Mouse (Mus musculus): ENCODE results near the gene Supt20.

Supt20 gene

GRCm38 (mm10) chr3:54692202-54693055, at the start of gene Supt20:
Gene Supt20, plus strand, starts transcription at chr3:54692807.
- DNase-seq (ENCODE audit: low read depth, low spot score): peak; percentile 99

GRCm38 (mm10) chr3:54642851-54643250, 49.8 kb upstream of the Supt20 start:
- DNase-seq (ENCODE audit: low read depth, low spot score): no peak

- no peak for DNase-seq (ENCODE audit: low read depth, low spot score)
These were observed 45.0 kb upstream of the Supt20 start for GRCm38 (mm10) chr3:54647583-54647982.

- no peak for DNase-seq (ENCODE audit: low read depth, low spot score)
These were observed 41.0 kb upstream of the Supt20 start for GRCm38 (mm10) chr3:54651576-54651975.

GRCm38 (mm10) chr3:54654169-54654568, 38.4 kb upstream of the Supt20 start:
- no peak for DNase-seq (ENCODE audit: low read depth, low spot score)

GRCm38 (mm10) chr3:54657090-54657489, 35.5 kb upstream of the Supt20 start:
- DNase-seq (ENCODE audit: low read depth, low spot score): no peak

- no peak for DNase-seq (ENCODE audit: low read depth, low spot score)
These were observed 34.5 kb upstream of the Supt20 start for GRCm38 (mm10) chr3:54657888-54658626.

GRCm38 (mm10) chr3:54659736-54660135, 32.9 kb upstream of the Supt20 start:
- DNase-seq (ENCODE audit: low read depth, low spot score): no peak

- no peak for DNase-seq (ENCODE audit: low read depth, low spot score)
These were observed 30.2 kb upstream of the Supt20 start for GRCm38 (mm10) chr3:54662411-54662810.

GRCm38 (mm10) chr3:54668141-54668540, 24.5 kb upstream of the Supt20 start:
- no peak for DNase-seq (ENCODE audit: low read depth, low spot score)

GRCm38 (mm10) chr3:54668722-54669121, 23.9 kb upstream of the Supt20 start:
- peak; percentile 11 for DNase-seq (ENCODE audit: low read depth, low spot score)

- peak; percentile 22 for DNase-seq (ENCODE audit: low read depth, low spot score)
These were observed 23.0 kb upstream of the Supt20 start for GRCm38 (mm10) chr3:54669559-54669958.

GRCm38 (mm10) chr3:54672111-54672510, 20.5 kb upstream of the Supt20 start:
- DNase-seq (ENCODE audit: low read depth, low spot score): no peak

- peak; percentile 27 for DNase-seq (ENCODE audit: low read depth, low spot score)
These were observed 19.8 kb upstream of the Supt20 start for GRCm38 (mm10) chr3:54672557-54673529.

- DNase-seq (ENCODE audit: low read depth, low spot score): no peak
These were observed 15.8 kb upstream of the Supt20 start for GRCm38 (mm10) chr3:54676818-54677217.

- no peak for DNase-seq (ENCODE audit: low read depth, low spot score)
These were observed 11.1 kb upstream of the Supt20 start for GRCm38 (mm10) chr3:54681310-54682204.

- DNase-seq (ENCODE audit: low read depth, low spot score): no peak
These were observed 7.4 kb upstream of the Supt20 start for GRCm38 (mm10) chr3:54685202-54685601.

GRCm38 (mm10) chr3:54687245-54687644, 5.4 kb upstream of the Supt20 start:
- DNase-seq (ENCODE audit: low read depth, low spot score): no peak

- no peak for DNase-seq (ENCODE audit: low read depth, low spot score)
These were observed 3.5 kb upstream of the Supt20 start for GRCm38 (mm10) chr3:54689091-54689490.

GRCm38 (mm10) chr3:54693056-54693415, 429 bp downstream of the Supt20 start:
- DNase-seq (ENCODE audit: low read depth, low spot score): no peak

Measured in ZHBTc4 (cell line).